Mouse (Mus musculus) cerebellum, adult 9-11 months (tissue): Measurements from ENCODE around the gene Ndufs2.

Experiments
- DNase-seq: peaks from one replicate; pipeline ENCODE4 v3.0.0; 2022

The Ndufs2 gene

GRCm38 (mm10) chr1:171226780-171227179 is 24.4 kb downstream of the Ndufs2 start:
- no peak for DNase-seq

GRCm38 (mm10) chr1:171224857-171225256 is 26.3 kb downstream of the Ndufs2 start, which contains the start of gene Apoa2:
Gene Apoa2 (plus strand): TSS chr1:171225054.
- DNase-seq: no peak

- DNase-seq: peak; percentile 40
Observed at GRCm38 (mm10) chr1:171223796-171224195, 27.4 kb downstream of the Ndufs2 start.

GRCm38 (mm10) chr1:171223168-171223567 is 28.0 kb downstream of the Ndufs2 start:
- no peak for DNase-seq

DNA sequence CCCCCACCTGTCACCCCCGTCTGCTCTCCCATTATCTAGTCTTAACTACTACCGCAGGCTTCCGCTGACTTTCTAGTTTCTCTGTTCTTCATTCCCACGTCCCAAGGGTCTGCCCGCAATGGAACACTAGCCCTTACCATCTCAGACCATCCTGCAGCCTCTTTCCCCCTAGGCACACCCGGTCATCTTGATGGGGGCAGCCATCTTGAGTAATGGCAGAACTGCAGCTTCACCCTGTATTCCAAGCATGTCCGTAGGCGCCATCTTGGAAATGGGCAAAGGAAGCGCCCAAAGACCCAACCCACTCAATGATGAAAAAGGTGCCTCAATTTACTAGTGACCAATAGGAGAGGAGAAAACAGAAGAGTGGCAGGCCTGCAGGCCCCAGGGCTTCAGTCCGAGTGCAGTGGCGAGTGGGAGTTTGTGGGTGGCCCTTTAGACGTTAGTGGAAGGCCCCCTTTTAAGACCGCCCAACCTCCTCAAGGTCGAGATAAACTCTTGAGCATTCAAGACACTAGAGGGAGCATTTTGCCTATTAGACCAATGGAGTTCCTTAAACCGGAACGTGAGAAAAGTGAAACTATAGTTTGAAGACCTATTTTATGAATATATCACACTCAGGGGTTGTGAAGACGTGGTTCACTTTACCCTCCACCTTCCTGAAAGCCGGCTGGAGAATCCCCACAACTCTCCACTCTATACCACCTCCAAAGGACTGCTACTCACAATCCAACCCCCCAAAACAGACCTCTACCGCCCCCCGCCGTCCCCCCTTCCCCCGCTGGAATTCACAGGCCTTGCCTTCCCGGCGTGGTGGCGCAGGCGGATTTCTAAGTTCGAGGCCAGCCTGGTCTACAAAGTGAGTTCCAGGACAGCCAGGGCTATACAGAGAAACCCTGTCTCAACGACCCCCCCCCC is 28.7 kb downstream of the Ndufs2 start, which contains the start of gene Tomm40l:
TSS of gene Tomm40l (minus strand) at position 277 of the 918 bp plus-strand sequence.
- peak; percentile 99 for DNase-seq

- peak; percentile 78 for DNase-seq
Observed at GRCm38 (mm10) chr1:171221281-171222193, 29.7 kb downstream of the Ndufs2 start.

DNA sequence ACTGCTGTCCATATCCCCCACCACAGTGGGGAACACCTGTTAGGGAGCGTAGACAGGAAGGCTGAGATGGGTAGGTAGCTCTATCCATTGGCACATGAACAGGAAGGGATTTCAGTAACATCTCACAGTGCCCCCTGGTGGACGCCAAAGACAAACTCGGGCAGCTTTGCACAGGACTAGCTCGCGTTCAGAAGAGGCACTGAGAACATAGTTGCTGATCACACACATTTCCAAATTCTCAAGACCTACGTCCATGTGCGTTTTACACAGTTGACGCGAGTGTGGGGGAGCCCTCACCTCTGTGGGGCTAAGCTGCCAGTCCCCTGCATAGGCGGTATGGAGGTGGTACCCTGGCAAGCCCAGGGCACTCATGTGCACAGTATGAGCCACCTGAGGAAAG is 30.3 kb downstream of the Ndufs2 start:
- DNase-seq: peak; percentile 85

GRCm38 (mm10) chr1:171216241-171216955 is 34.8 kb downstream of the Ndufs2 start:
- no peak for DNase-seq

DNA sequence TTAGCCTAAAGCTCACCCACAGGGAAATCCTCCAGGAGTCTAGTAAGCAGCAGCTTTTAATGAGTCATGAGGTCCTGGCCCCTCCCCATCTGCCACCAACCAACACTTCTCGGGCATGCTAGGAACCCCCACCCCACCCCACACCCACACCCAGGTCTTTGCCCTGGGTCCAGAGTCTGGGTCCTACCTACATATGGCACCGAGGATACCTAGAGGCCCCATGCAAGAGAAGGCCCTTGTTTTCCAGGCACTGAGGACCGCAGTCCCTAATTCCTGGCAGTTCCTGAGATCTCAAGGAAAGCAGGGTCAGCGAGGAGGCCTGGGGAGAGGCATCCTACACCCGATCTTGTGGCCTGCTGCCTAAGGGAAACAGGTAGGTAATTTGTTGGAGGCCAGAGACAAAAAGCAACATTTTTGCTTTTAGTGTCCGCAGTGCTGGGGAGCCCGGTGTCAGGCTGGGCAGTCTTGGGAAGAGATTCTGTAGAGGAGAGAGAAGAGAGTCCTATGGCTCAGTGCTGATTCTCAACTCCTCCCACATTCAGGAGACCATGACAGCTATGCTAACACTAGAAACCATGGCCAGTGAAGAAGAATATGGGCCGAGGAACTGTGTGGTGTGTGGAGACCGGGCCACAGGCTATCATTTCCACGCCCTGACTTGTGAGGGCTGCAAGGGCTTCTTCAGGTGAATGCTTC is 37.2 kb downstream of the Ndufs2 start, which contains the start of gene Nr1i3:
TSS of gene Nr1i3 (plus strand) at position 170 of the 696 bp plus-strand sequence.
- no peak for DNase-seq

GRCm38 (mm10) chr1:171212854-171213253 is 38.3 kb downstream of the Ndufs2 start:
- no peak for DNase-seq

DNA sequence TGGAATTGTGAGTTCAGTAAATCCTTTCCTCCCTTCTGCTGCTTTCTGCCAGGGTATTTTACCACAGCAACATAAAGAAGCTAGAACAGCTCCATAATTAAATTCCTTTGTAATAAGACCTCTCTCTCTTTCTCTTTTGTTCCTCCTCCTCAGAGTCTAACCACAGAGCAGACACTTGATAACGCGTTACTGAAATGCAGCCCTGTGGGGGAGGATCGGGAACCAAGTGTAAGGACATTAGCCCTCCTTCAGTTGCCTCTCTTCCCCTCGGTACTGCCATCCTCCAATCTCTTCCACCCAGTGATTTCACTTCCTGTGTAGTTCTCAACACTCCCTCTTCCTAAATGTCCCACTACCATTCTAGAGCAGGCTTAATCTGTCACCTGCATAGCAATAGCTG is 41.8 kb downstream of the Ndufs2 start:
- no peak for DNase-seq

GRCm38 (mm10) chr1:171205704-171206493 is 45.3 kb downstream of the Ndufs2 start:
- no peak for DNase-seq

- DNase-seq: no peak
Observed at GRCm38 (mm10) chr1:171204249-171204644, 46.9 kb downstream of the Ndufs2 start.

DNA sequence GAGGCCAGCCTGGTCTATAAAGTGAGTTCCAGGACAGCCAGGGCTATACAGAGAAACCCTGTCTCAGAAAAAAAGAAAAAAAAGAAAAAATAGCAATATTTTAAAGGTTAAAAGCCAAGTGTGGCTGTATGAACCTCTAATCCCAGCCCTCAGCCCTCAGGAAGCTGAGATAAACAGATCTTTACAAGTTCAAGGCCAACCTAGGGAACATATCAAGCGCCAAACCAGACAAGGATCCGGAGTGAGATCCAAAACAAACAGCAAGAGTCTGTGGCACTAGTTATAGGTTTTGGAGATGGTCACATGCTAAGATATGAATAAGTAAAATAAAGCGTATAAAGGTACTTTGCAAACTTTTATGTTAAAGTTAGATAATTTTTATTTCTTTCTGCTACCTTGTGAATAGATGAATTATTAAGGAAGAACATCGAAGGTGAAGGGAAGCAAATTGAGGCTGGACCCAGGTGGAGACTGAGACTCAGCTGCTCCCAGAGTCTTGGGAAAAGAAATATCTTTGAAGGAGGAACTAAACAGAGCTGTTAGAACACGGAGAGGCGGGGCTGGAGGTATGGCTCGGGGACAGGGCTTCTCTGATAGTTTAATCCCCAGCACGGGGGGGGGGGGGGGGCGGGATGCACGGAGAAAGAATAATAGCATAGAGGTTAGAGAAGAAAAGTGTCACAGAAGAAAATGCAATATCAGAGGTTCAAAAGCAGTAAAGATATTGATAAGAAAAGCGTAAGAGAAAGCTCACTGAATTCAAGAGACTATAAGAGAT is 47.5 kb downstream of the Ndufs2 start:
- no peak for DNase-seq

DNA sequence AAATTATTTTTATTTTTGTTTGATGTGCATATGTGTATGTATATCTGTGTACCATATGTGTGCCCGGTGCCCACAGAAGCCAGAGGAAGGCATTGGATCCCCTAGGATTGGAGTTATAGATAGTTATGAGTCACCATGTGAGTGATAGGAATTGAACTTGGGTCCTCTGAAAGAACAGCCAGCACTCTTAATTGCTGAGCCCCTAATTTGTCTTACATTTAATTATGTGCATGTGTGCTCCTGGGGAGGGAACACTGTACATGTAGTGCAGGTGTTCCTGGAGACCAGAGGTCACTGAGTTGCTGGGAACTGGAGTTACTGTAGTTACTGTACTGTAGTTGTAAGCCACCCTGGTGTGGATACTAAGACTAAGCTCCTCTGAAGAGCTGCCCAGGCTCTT is 50.4 kb downstream of the Ndufs2 start:
- no peak for DNase-seq

- no peak for DNase-seq
Observed at GRCm38 (mm10) chr1:171199532-171199931, 51.7 kb downstream of the Ndufs2 start.

- DNase-seq: peak; percentile 47
Observed at GRCm38 (mm10) chr1:171195887-171196397, 55.2 kb downstream of the Ndufs2 start, which contains the start of gene Pcp4l1. Gene Pcp4l1 (minus strand): TSS chr1:171196268.

DNA sequence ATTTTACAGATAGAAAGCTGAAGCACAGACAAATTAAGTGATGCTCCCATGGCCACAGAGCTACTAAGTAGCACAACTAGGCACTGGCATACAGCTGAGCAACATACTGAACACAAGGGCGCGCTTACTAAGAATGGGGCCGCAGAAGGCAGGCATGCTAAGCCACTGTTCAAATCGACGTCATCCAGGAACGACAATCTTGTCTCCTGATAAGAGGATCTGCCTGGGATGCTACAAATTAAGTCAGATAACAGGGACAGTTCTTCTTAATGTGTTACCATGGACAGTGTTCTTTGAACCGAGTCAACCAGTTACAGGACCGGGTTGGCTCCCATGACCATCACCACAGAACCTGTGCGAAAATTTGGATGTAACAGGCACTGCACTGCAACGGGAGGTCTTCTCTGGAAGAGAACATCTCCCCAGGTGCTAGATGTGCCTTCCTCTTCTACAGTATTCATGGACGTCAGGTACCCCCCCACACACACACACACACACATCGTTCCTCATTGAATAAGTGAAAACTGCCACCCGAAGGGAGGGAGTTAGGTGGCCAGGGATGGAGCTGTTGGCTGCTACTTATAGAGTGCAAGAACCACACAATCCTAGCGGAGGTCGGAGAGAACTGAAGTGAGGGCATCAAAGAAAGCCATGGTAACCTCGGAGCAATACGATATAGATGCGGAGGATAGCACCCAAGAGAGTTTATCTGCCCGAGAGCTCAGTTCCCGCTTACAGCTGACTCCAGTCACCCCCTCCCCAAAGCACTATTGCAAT is 56.0 kb downstream of the Ndufs2 start:
- no peak for DNase-seq
